Comparison of ENCODE assay signal across 9 mouse cellular contexts in genomic region chr1:85935148-85935852, GRCm38 (mm10). TPM values are rescaled to one million over a fixed set of nuclear protein-coding genes. Genes with fewer than 3 reads are reported as not detected.
DNase-seq lines count a peak whose midpoint lies in the region; ATAC-seq and TF ChIP-seq lines count a peak whose summit lies in the region.
"Had no signal": no experiment of that assay in that cellular context is flagged by ENCODE, and none has a peak within 500 bp of the region (broad histone marks: within the 10 kb centered on the region; RNA-seq: fewer than 3 reads in every experiment).

No protein-coding gene starts in this region.

- H3K4me3 ChIP-seq in stomach, postnatal 0 days (ENCODE audit: low read depth, low read length), result no peak overlapping the region
- H3K4me3 ChIP-seq: limb, embryonic 13.5 days had no signal

- no peaks in the 10 kb centered on the region for H3K9me3 ChIP-seq in stomach, postnatal 0 days (ENCODE audit: control insufficient read depth, low read length)
- H3K9me3 ChIP-seq: limb, embryonic 13.5 days had no signal

- no peak overlapping the region for H3K4me2 ChIP-seq in stomach, postnatal 0 days (replicated peaks; ENCODE audit: low read depth)
- H3K4me2 ChIP-seq: limb, embryonic 13.5 days had no signal

- TF ChIP-seq CTCF in stomach, postnatal 0 days (IDR thresholded peaks at IDR 0.05; ENCODE audit: low read depth), result peak; percentile 83

- 66% methylated on average over 8 of the region's 8 CpGs for WGBS in stomach, postnatal 0 days

- no peak overlapping the region for H3K27ac ChIP-seq in stomach, postnatal 0 days (replicated peaks)
- H3K27ac ChIP-seq: limb, embryonic 13.5 days had no signal

- H3K9ac ChIP-seq in stomach, postnatal 0 days (ENCODE audit: low read length), result no peak overlapping the region
- H3K9ac ChIP-seq: limb, embryonic 13.5 days had no signal

- no peaks in the 10 kb centered on the region for H3K36me3 ChIP-seq in stomach, postnatal 0 days (ENCODE audit: control insufficient read depth, insufficient read depth, low read length)
- H3K36me3 ChIP-seq: limb, embryonic 13.5 days had no signal

- no peaks in the 10 kb centered on the region for H3K27me3 ChIP-seq in stomach, postnatal 0 days (ENCODE audit: control insufficient read depth, insufficient read depth, low read length)
- H3K27me3 ChIP-seq: limb, embryonic 13.5 days had no signal

- TF ChIP-seq EP300 in stomach, postnatal 0 days (optimal IDR thresholded peaks at IDR 0.05), result no peak

- H3K4me1 ChIP-seq in stomach, postnatal 0 days (replicated peaks; ENCODE audit: control insufficient read depth, insufficient read depth), result peaks cover 5% of the 10 kb centered on the region; the same call in 1 of the 2 replicates

- DNase-seq in gastrocnemius, adult 18-20 months (ENCODE audit: low spot score), result peak; percentile 43
- DNase-seq in gastrocnemius, postnatal 25 days, result no peak
- DNase-seq in right cerebral cortex, postnatal 4 days, result peak; percentile 60
- DNase-seq in right cerebral cortex, adult 18-20 months, result no peak
- peak; percentile 64 for DNase-seq in c-Kit-positive CD71-negative TER-119-negative erythroid progenitor cells, embryonic 14.5 days (ENCODE audit: low read depth)
- peak; percentile 53 for DNase-seq in gastrocnemius, postnatal 10 days
- DNase-seq in lung, adult 18-20 months, result peak; percentile 36 to 54
- peak; percentile 65 for DNase-seq in stomach, postnatal 0 days (ENCODE audit: low spot score)

- no peak for ATAC-seq in stomach, postnatal 0 days (ENCODE audit: low FRiP score, low TSS enrichment)

RNA-seq across cellular contexts. Expression of gene 4933407L21Rik, which starts 7.0 kb away (rescaled TPM):
- under 1 TPM; 0.27 to 0.36 TPM for total RNA-seq in gastrocnemius, adult 18-20 months (2021)
- total RNA-seq in gastrocnemius, postnatal 25 days (2021), result not detected
- total RNA-seq in gastrocnemius, postnatal 10 days (2021), result not detected
- 0.16 and 0.18 TPM in 2 replicates for polyA plus RNA-seq in stomach, postnatal 0 days (2015; fragmentation: Nextera tagmentation; extraction: Ambion mirVana)

RNA-seq across cellular contexts. Expression of gene Gpr55, which starts 25.5 kb away (rescaled TPM):
- total RNA-seq in gastrocnemius, adult 18-20 months (2021), result not detected
- not detected for total RNA-seq in gastrocnemius, postnatal 25 days (2021)
- not detected for total RNA-seq in gastrocnemius, postnatal 10 days (2021)
- 0.08 and 0.16 TPM in 2 replicates for polyA plus RNA-seq in stomach, postnatal 0 days (2015; fragmentation: Nextera tagmentation; extraction: Ambion mirVana)

RNA-seq across cellular contexts. Expression of gene Itm2c, which starts 41.2 kb away (rescaled TPM):
- 10 to 100 TPM; 25.3 to 33.6 TPM for total RNA-seq in gastrocnemius, adult 18-20 months (2021)
- 10 to 100 TPM; 21.2 to 22.6 TPM for total RNA-seq in gastrocnemius, postnatal 25 days (2021)
- 10 to 100 TPM; 59.7 to 68.9 TPM for total RNA-seq in gastrocnemius, postnatal 10 days (2021)
- 134 and 147 TPM in 2 replicates for polyA plus RNA-seq in stomach, postnatal 0 days (2015; fragmentation: Nextera tagmentation; extraction: Ambion mirVana)

Comparison
In these comparisons a context has a peak if more than half of its experiments do, and no peak if none do; other contexts are left out.
1. DNase-seq: peak in gastrocnemius, adult 18-20 months (single experiment), right cerebral cortex, postnatal 4 days (single experiment), c-Kit-positive CD71-negative TER-119-negative erythroid progenitor cells, embryonic 14.5 days (single experiment), gastrocnemius, postnatal 10 days (single experiment), lung, adult 18-20 months (2 of 2) and stomach, postnatal 0 days (single experiment); none in gastrocnemius, postnatal 25 days (single experiment) and right cerebral cortex, adult 18-20 months (single experiment).